ENCODE assay signal across 8 mouse cellular contexts in genomic region chr1:59764407-59764971, GRCm38 (mm10). TPM values are rescaled to one million over a fixed set of nuclear protein-coding genes. Genes with fewer than 3 reads are reported as not detected.
DNase-seq lines count a peak whose midpoint lies in the region; ATAC-seq lines count a peak whose summit lies in the region.

No protein-coding gene starts in this region.

- peak overlapping the region; percentile 82 for H3K4me2 ChIP-seq in hindbrain, embryonic 13.5 days

- no peaks in the 10 kb centered on the region for H3K9me3 ChIP-seq in hindbrain, embryonic 13.5 days

- under 1% methylated on average over 27 of the region's 27 CpGs for WGBS in hindbrain, embryonic 13.5 days

- peaks cover 29% of the 10 kb centered on the region for H3K4me1 ChIP-seq in hindbrain, embryonic 13.5 days (replicated peaks)

- peak; percentile 74 for DNase-seq in MN1 (ENCODE audit: low spot score)
- peak; percentile 67 for DNase-seq in cerebellum, postnatal 10 days
- DNase-seq in frontal cortex, postnatal 14 days (ENCODE audit: low spot score in 2 of 2): peak; percentile 22 to 27
- peak; percentile 12 to 29 for DNase-seq in left cerebral cortex, adult 18-20 months (ENCODE audit: low spot score in 2 of 2)
- DNase-seq in lung, postnatal 36 days: peak; percentile 75
- peak; percentile 16 for DNase-seq in retina, postnatal 7 days (ENCODE audit: low read depth, low spot score)
- DNase-seq in urinary bladder, postnatal 25 days (ENCODE audit: low spot score): peak; percentile 30

- H3K4me3 ChIP-seq in hindbrain, embryonic 13.5 days: peak overlapping the region; percentile 99

- ATAC-seq in hindbrain, embryonic 13.5 days (ENCODE audit: low FRiP score): no peak

- H3K27ac ChIP-seq in hindbrain, embryonic 13.5 days: peak overlapping the region; percentile 99

- no peaks in the 10 kb centered on the region for H3K36me3 ChIP-seq in hindbrain, embryonic 13.5 days

- H3K9ac ChIP-seq in hindbrain, embryonic 13.5 days: peak overlapping the region; percentile 97

- H3K27me3 ChIP-seq in hindbrain, embryonic 13.5 days: no peaks in the 10 kb centered on the region

RNA-seq across cellular contexts. Expression of gene Bmpr2, which starts 1.3 kb away (rescaled TPM):
- polyA plus RNA-seq in hindbrain, embryonic 13.5 days (2015; fragmentation: Nextera tagmentation; extraction: Ambion mirVana): 11.7 and 12.1 TPM in 2 replicates
- 10 to 100 TPM; 90.8 to 91.0 TPM for total RNA-seq in left cerebral cortex, adult 18-20 months (2021)

Comparison
In these comparisons a context has a peak if more than half of its experiments do, and no peak if none do; other contexts are left out.
1. DNase-seq: peak in every context shown above with its lines; median percentile 75 in lung, postnatal 36 days; 74 in MN1; 67 in cerebellum, postnatal 10 days; 30 in urinary bladder, postnatal 25 days; 24 in frontal cortex, postnatal 14 days; 20 in left cerebral cortex, adult 18-20 months; 16 in retina, postnatal 7 days.